Mouse (Mus musculus) testis, adult 2 months (tissue): ENCODE measurements at regions not wholly inside any gene's neighbourhood (a gene's known extent, or its start where the extent isn't known, plus 50 kb on each side); places are given as distances from the start of the nearest gene placed in this dataset.

Experiments used
- H3K27ac ChIP-seq: fragments of 200-500 bp; 2 replicates; pipeline ENCODE4 v1.5.1; 2012; ENCODE audit warnings: low read depth, low read length; ENCODE audit not compliant: control insufficient read depth, insufficient read depth
- H3K27me3 ChIP-seq: fragments of 200-500 bp; 2 replicates; pipeline ENCODE4 v1.6.1; 2012; ENCODE audit warnings: mild to moderate bottlenecking, low read length, moderate library complexity; ENCODE audit not compliant: control insufficient read depth, insufficient read depth
- H3K36me3 ChIP-seq: fragments of 200-500 bp; 2 replicates; pipeline ENCODE4 v1.6.1; 2012; ENCODE audit warnings: mild to moderate bottlenecking, low read length; ENCODE audit not compliant: control insufficient read depth, insufficient read depth
- H3K4me1 ChIP-seq: fragments of 200-500 bp; 2 replicates; pipeline ENCODE4 v1.6.1; 2012; ENCODE audit warnings: low read length; ENCODE audit not compliant: control insufficient read depth, insufficient read depth
- H3K4me3 ChIP-seq: fragments of 200-500 bp; 2 replicates; pipeline ENCODE4 v1.5.1; 2012; ENCODE audit warnings: low read depth, mild to moderate bottlenecking, low read length, moderate library complexity, mixed read lengths; ENCODE audit not compliant: control insufficient read depth
- CTCF ChIP-seq: fragments of 200-500 bp; IDR thresholded peaks from 2 replicates; pipeline ENCODE4 v1.5.1; 2012; ENCODE audit warnings: low read depth, mild to moderate bottlenecking, inconsistent platforms, low read length, moderate library complexity; ENCODE audit not compliant: control insufficient read depth, insufficient read depth, insufficient replicate concordance
- POLR2A ChIP-seq: fragments of 200-500 bp; IDR thresholded peaks from 2 replicates; pipeline ENCODE4 v1.6.1; 2012; ENCODE audit warnings: low read depth, mild to moderate bottlenecking, inconsistent platforms, low read length, moderate library complexity; ENCODE audit not compliant: control insufficient read depth

DNA sequence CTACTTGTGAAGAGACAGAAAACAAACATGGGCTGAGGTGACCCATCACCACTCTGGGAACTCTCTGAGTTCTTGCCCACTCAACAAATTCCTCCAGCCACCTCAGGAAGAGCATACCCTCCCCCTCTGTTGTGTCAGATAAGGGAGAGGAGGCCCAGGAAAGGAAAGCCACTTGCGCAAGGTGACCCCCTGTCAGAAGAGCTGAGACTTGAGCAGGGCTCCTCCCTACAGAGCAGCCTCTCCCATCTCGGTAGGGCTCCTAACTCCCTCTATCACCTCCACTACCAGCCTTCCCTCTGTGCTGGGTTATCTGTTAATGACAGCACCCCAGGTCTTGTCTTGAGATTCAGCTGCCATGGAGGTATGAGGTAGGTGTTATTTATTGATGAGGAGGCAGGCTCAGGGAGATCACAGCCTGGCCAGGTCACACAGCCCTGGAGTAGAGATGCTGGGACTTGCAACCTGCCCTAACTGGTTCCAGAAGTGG is 57.6 kb upstream of the Slc2a1 start:
- Histone ChIP-seq H3K4me1 (no peaks in the 10 kb centered on the region), H3K27ac (no peak overlapping the region), H3K27me3 (no peaks in the 10 kb centered on the region), H3K36me3 (no peaks in the 10 kb centered on the region), H3K4me3 (no peak overlapping the region)
- no peak for TF ChIP-seq CTCF
- no peak for TF ChIP-seq POLR2A

DNA sequence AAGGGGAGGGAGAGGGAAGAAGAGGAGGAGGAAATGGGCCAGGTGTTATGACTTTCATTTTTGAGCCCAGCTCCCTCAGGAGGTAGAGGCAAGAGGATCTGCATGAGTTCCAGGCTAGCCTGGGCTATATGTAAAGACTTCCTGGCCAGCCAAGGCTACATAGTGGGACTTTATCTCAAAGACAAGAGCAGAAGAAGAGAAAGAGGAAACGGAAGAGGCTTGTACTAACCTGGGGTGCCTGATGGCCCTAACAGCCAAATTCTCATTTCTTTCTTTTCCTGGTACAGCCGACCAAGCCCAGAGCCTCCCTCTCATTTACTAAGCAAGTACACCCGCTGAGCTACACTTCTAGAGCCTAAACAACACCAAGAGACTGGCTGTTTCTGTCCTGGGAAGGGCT is 56.0 kb upstream of the Slc2a1 start:
- H3K27ac ChIP-seq = no peak overlapping the region
- TF ChIP-seq POLR2A (no peak), CTCF (no peak)
- no peaks in the 10 kb centered on the region for H3K4me1 ChIP-seq
- H3K27me3 ChIP-seq = no peaks in the 10 kb centered on the region
- H3K4me3 ChIP-seq = no peak overlapping the region
- no peaks in the 10 kb centered on the region for H3K36me3 ChIP-seq

DNA sequence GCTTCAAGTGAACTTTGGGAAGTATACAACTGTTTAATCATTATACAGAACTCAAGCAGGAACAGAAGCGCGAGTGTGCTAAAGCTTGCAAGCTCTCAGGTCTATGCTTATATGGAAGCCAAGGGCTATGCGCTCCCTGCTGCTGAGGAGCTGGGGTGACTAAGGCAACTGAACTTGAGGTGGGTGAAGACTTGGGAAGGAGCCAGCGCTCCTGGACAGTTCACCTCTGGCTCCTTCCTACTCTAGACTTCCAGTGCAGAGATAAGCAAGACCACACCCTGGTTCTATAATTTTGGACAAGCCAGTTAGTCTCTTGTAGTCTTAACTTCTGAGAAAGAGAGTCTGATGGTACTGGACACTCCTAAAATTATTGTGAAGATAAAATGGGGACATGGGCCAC is 55.3 kb upstream of the Slc2a1 start:
- Histone ChIP-seq H3K4me3 (no peak overlapping the region), H3K27ac (no peak overlapping the region), H3K27me3 (no peaks in the 10 kb centered on the region), H3K36me3 (no peaks in the 10 kb centered on the region), H3K4me1 (no peaks in the 10 kb centered on the region)
- TF ChIP-seq POLR2A (no peak), CTCF (no peak)

DNA sequence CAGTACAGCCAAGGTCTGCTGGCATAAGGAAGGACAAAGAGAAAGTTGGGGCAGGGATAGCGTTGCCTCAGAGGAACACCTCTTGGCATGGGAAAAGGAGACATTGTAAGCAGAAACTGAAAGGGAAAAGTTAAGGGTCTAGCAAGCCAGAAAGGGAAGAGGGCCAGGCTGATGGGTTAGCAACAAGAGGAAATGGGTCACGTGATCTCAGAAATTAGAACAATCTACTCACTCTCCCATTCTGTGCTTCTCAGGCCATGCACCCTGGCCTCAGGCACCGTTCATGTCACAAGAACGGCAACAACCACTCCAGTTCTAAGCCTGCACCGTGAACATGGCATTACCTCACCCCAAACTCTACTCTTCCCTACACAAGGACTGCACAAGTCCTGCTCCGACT is 54.8 kb upstream of the Slc2a1 start:
- H3K4me3 ChIP-seq = no peak overlapping the region
- H3K4me1 ChIP-seq = no peaks in the 10 kb centered on the region
- TF ChIP-seq CTCF = no peak
- no peak for TF ChIP-seq POLR2A
- no peaks in the 10 kb centered on the region for H3K27me3 ChIP-seq
- H3K27ac ChIP-seq = no peak overlapping the region
- no peaks in the 10 kb centered on the region for H3K36me3 ChIP-seq

DNA sequence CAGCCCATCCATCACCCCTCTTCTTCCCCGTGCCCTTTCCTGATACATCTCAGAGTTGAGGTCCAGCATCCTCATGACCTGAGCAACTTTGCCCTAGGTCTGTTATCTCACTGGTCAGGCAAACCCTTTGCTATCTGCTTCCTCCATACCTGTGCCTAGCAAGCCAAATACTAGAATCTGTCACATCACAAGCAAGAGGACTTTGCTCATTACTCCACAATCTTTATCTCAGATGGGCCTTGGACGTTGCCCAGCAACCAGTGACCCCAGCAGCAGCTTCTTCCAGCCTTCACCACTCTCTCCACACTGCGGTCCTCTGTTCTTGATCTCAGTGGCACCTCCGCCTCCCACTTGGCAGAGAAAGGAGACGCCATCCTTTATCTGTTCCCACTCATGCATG is 54.4 kb upstream of the Slc2a1 start:
- H3K27me3 ChIP-seq = no peaks in the 10 kb centered on the region
- no peak overlapping the region for H3K27ac ChIP-seq
- H3K36me3 ChIP-seq = no peaks in the 10 kb centered on the region
- H3K4me1 ChIP-seq = no peaks in the 10 kb centered on the region
- H3K4me3 ChIP-seq = no peak overlapping the region
- TF ChIP-seq CTCF = no peak

DNA sequence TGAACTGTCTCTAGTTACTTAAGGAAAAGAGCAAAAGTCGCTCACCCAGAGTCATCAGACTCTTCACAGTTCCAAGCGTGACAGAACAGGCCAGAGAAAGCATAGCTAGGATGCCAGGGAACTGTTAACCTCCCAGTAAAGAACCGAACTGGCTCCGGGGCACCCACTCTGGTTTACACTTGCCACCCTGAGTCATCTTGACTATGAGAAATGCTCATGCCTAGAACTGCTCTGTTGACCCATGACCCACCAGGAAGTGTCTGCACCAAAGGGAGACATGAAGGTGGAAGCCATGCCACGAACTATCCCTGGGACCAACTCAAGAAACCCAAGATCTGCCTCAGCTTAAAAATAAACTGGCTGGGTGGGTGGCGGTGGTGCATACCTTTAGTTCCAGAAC is 51.3 kb upstream of the Slc2a1 start:
- no peak overlapping the region for H3K27ac ChIP-seq
- H3K4me1 ChIP-seq = no peaks in the 10 kb centered on the region
- H3K27me3 ChIP-seq = no peaks in the 10 kb centered on the region
- H3K4me3 ChIP-seq = no peak overlapping the region
- TF ChIP-seq CTCF (no peak), POLR2A (no peak)
- no peaks in the 10 kb centered on the region for H3K36me3 ChIP-seq

DNA sequence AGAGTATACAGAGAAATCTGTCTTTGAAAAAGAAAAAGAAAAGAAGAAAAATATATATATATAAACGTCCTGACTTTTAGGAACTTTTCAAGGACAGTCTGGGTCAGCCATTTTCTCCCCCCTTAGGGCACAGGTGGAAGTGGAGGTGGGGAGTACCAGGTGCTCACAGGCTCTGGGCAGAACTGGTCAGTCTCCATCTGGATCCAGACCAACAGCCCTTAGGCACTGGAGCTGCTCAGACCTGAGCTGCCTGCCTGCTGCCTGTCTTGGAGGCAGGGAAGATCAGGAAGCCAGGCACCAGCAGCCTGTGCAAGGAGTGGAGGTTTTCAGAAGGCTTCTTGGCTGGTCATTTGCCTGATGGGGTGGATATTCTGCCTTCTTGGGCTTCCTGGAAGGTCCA is 50.7 kb upstream of the Slc2a1 start:
- no peaks in the 10 kb centered on the region for H3K36me3 ChIP-seq
- no peaks in the 10 kb centered on the region for H3K4me1 ChIP-seq
- no peaks in the 10 kb centered on the region for H3K27me3 ChIP-seq
- H3K27ac ChIP-seq = no peak overlapping the region
- TF ChIP-seq CTCF (no peak), POLR2A (no peak)
- no peak overlapping the region for H3K4me3 ChIP-seq
